Mouse (Mus musculus): ENCODE results near the gene Il2rb.

Il2rb gene

DNA sequence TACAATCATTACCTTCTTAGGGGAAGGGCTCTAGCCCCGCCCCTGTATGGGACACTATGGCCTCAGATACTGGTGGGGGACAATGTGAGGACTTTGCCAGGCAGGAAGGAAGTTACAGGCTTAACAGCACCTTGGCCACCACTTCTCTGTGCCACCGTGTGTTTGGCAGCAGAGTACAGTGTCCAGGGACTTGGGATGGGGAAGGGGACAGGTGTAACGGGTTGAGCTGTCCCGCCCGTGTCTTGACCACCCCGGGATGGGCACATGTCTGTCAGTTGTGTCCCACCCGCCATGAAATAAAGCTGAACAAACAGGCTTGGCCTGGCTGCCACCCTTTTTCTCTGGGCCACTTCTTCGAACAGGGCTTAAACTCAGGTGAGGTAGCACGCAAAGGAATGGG lies 56.1 kb downstream of the Il2rb start:
- DNase-seq, result no peak

DNA sequence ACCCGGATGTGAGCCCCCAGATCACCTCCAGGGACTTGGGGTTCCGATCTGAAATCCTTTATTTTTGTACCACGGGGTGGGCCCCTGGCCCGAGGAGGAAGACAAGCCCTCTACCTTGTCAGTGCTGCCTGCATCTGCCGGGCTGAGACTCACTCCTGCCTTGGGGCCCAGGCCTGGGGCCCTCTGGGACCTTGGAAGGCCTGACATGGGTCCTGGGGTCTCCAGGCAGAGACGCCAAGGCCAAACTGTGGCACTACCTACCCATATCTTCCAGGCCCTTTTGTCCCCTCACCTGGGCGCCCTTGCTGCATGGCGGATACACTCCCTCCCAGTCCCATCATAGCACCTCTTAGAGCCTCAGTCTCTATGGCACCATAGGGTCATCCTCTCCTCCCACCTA lies 56.6 kb downstream of the Il2rb start:
- no peak for DNase-seq

DNA sequence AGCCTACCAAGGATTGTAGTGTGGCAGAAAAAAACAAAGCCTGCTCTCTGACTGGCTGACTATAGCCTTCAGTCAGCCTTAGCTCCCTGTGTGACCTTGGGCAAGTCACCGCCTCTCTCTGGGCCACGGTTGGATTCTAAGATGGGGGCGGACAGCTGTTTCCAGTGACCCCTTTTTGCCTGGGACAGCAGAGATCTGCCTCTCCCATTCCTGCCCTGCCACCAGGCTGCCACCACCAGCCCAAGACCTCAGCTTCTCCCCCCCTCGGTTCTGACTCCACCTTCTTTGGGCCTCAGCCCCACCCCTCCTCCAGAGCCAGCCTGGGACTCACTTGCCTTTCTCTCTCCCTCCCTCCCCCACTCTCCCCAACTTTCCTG lies 57.1 kb downstream of the Il2rb start:
- DNase-seq, result no peak

DNA sequence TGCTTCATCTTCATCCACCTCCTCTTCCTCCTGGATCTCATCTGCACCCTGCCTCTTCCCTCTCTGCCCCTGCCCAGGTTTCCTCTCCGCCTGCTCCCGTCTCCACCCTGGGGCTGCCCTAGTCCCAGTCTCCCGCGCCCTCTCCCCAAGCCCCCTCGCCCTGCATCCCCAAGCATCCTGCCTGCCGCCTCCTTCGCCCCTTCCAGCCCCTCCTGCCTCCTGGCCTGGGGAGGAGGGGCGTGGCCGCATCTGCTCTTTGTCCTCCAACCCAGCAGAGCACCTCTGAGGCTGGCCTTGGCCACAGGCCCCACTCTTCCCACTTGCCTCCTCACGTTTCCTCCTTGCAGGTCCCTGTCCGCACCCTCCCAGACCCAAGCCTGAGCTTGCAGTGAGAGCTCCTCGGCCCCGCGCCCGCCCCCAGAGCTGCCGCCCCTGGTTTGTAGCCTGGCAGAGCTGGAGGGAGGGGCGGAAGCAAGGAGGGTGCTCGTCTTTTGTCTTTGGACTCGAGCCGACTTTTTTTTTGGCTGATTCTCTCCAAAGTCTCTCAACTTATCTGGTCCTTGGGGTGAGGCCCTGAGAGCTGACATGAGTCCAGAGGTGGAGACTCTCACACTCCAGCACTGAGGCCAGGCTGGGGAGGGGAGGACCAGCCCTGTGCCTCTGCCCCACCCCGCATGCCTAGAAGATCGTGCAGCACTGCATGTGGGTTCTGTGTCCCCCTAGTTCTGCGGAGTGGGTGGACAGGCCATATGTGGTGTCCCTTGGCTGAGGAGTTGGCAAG lies 57.6 kb downstream of the Il2rb start:
- no peak for DNase-seq

DNA sequence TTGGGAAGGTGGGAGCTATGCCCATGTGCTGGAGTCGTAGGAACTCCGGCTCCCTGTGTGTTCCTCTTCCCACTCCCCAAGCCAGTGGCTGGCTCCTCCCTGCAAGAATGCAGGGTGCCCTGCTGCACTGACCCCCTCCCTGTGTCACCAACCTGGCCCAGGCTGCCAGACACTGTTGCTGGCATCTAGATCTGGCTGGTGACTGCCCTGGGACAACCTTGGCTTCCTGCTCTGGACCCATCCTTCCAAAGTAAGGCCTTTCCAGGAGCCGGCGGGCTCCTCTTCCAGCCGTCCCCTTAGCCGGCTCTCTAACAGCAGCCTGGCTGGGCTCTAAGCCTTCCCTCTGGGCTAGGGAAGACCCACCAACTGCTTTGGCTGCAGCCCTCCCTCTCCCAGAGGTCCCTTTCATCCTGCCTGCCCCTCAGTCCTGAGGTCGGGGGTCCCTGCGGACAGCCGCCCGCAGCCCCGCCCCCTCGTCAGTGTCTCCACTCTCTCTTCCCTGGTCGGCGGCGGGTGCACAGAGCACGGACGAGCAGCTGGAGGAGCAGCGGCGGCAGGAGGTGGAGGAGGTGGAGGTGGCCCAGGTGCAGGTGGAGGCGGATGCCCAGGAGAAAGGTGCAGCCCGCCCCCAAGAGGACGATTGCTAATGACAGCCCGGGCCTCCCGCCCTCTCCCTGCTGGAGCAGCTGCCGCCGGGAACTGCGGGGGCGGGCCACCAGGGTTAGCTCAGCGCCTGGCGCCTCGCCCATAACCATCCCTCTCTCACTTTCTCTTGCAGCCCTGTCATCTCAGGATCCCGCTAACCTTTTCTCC lies 58.5 kb downstream of the Il2rb start:
- DNase-seq, result peak; percentile 89

DNA sequence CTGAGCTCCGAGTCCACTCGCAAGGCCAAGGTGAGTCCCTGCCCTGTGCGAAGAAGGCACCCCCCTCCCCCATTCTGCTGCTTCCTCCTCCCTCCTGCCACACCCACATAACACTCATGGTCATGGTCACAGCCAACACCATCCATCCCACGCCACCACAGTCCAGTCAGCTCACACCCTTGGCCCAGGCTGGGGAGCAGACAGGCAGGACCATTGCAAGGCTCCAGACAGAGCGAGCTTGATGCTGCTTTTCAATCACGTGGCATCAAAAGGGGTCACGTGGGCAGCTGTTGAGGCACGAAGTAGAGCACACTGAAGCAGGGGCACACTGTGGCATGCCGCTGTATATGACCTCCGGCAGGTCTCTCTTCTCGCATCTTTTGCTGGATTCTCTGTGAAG lies 59.4 kb downstream of the Il2rb start:
- DNase-seq, result no peak

DNA sequence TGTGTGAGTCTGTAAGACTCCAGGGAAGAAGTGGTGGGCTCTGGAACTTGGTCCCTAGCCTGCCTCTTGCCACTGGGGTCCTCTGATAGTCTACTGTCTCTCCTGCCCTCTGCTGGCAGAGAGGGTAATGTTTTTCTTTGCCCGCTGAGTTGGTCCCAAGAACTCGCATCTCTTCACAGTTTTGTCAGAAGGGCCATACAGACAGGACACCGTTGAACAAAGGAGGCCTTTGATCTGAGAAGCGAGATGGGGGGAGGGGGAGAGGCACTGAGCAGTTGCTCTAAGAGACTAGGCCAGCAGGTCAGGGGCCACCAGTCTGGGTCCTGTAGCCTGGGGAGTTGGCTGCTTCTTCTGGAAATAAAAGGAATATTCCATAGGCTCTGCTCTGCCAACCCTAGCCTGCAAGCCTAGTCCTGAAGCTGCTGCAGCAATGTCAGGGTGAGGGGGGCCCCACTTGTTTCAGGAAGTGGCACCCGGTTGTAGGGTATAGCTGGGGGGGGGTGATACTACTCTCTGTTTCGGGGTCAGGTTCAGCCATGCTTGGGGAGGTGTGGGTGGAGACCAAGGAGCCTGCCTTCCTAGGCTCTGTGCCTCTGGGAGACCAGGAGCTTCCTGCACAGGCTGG lies 60.1 kb downstream of the Il2rb start:
- DNase-seq, result peak; percentile 82

DNA sequence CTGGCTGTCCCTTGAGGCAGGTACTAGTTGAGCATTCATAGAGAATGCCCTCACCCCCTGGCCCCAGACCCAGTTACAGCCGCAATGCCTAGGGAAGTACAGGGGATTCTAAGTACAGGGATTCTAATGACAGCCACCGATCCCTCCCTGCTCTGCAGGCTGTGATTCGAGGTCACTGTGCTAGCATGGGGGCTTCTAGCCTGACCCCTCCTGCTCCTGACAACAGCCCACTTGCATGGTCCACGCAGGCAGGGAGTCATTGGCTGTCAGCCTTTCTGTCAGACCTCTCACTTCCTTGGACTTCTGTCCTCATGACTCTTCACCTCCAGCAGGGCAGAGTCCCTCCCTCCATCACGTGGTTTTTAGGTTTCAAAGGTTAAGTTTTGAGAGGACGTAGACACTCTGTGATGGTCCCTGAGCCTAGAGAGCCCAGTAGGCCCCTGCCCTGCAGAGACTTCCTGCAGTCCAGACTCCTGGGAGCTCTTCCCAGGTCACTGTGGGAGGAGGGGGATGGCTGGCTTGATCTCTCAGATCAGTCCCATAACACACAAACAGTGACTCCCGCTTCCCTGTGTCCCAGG lies 63.4 kb downstream of the Il2rb start:
- no peak for DNase-seq

DNA sequence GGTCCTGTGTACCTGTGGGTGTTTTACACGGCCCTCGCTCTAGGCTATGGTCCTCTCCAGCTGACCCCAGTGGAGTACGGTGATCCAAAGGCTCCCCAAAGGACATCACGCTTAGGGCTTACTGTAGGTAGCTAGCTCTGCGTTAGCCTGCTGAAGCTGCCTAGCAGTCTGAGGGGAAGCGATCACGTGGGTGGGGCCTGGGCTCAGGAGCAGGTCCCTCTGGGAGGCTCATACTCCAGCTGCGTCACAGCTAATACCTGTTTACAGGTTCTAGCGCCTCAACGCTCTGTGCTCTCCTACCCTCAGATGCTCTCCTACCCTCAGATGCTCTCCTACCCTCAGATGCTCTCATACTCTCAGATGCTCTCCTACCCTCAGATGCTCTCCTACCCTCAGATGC lies 64.2 kb downstream of the Il2rb start:
- no peak for DNase-seq

DNA sequence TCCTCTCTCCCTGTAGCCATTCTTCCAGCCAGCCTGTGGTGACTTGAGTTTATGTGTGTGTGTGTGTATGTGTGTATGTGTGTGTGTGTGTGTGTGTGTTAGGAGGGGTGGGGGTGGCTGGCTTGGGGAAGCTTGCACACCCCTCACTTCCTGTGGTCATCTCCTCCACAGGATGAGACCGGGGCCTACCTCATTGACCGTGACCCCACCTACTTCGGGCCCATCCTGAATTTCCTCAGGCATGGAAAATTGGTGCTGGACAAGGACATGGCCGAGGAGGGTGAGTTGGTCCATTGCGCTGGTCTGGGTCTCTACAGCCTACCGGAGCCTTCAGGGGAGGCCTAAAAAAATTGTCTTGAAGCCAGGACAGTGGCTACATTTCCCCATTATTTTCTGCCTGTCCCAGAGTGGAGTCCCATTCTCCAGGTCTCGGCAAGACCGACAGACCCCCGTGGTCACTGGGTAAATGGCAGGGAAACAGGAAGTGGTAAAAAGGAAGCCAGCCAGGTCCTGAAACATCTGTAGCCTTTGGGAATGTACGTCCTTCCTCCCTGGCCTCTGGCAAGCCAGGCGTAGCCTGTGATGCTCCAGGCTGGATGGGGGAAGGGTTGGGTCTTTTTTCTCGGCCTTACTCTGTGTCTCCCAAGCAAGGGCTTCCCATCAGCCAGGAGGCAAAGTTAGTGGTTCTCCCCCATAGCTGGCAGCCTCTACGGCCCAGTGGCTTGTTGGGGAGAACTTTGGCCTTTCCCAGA lies 65.0 kb downstream of the Il2rb start:
- DNase-seq, result no peak
